Mouse (Mus musculus): ENCODE data around the gene Tia1.

The Tia1 gene

GRCm38 (mm10) chr6:86431531-86431930 is 27.5 kb downstream of the Tia1 start:
- ATAC-seq (ENCODE audit: low TSS enrichment), result no peak

- ATAC-seq (ENCODE audit: low TSS enrichment), result no peak
Observed at GRCm38 (mm10) chr6:86433696-86434095, 29.7 kb downstream of the Tia1 start.

GRCm38 (mm10) chr6:86437711-86438110 is 33.7 kb downstream of the Tia1 start:
- ATAC-seq (ENCODE audit: low TSS enrichment), result peak; percentile 54

GRCm38 (mm10) chr6:86438272-86439118 is 34.5 kb downstream of the Tia1 start, which contains the start of gene C87436:
Gene C87436, plus strand, starts transcription at chr6:86438374.
- peak; percentile 88 for ATAC-seq (ENCODE audit: low TSS enrichment)

- no peak for ATAC-seq (ENCODE audit: low TSS enrichment)
Observed at GRCm38 (mm10) chr6:86439119-86439496, 35.1 kb downstream of the Tia1 start.

DNA sequence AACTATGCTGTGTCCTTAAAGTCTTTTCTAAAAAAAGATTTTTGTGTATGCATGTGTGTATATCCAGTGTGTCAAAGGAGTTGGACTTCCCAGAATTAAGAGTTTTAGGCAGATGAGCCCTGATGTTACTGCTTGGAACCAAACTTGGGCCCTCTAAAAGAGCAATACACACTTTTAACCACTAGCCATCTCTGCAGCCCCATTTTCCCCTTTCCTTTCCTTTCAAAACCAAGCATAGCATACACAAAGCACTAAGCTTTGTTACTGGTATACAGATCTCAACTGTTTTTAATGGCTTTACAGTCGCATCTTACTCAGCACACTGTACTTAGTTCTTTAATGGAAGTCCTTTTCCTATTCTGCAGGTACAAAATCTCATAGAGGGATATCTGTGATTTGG is 35.5 kb downstream of the Tia1 start:
- no peak for ATAC-seq (ENCODE audit: low TSS enrichment)

- no peak for ATAC-seq (ENCODE audit: low TSS enrichment)
Observed at GRCm38 (mm10) chr6:86441571-86441970, 37.6 kb downstream of the Tia1 start.

DNA sequence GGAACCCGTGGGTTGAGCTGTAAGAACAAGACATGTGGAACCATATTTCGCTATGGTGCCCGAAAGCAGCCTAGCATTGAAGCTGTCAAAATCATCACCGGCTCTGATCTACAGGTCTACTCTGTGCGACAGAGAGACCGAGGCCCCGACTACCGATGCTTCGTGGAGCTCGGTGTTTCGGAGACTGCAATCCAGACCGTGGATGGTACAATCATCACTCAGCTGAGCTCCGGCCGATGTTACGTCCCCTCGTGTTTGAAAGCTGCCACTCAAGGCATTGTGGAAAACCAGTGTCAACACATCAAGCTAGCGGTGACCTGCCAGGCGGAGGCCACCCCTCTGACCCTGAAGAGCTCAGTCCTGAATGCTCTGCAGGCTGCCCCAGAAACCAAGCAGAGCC is 41.5 kb downstream of the Tia1 start:
- no peak for ATAC-seq (ENCODE audit: low TSS enrichment)

GRCm38 (mm10) chr6:86446927-86447568 is 43.0 kb downstream of the Tia1 start:
- no peak for ATAC-seq (ENCODE audit: low TSS enrichment)

- ATAC-seq (ENCODE audit: low TSS enrichment), result no peak
Observed at GRCm38 (mm10) chr6:86456727-86457126, 52.7 kb downstream of the Tia1 start.

DNA sequence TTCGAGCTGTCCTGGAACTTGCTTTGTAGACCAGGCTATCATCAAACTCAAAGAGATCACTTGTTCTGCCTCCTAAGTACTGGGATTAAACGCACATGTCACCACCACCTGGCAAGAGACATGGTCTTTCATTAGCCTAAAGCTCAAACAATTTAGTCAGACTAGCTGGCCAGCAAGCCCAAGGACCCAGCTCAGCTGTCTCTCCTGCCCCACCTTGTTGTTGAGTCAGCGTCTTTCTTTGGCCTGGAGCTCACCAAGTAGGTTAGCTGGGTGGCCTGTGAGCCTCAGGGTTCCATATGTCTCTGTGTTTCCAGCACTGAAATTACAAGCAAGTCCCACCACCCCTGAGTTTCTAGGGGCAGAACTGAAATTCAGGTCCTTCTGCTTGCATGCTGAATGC is 59.1 kb downstream of the Tia1 start:
- no peak for ATAC-seq (ENCODE audit: low TSS enrichment)

GRCm38 (mm10) chr6:86471317-86471716 is 67.3 kb downstream of the Tia1 start:
- no peak for ATAC-seq (ENCODE audit: low TSS enrichment)

DNA sequence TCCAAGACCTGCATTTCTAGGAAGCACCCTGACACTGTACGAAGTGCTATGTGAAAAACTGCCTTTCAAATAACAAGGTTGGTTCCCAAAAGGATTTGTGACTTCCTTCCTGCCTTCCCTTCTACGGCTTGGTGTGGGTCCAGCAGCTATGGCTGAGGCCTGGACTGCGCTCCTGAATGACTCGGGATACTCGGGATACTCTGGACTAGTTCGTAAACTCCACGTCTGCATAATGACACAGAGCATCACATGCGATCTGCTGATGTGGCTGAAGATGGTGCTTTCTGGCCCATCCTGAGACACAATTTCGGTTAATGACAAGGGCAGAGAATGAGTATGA is 67.7 kb downstream of the Tia1 start:
- peak; percentile 34; the same call in 1 of the 2 replicates for ATAC-seq (ENCODE audit: low TSS enrichment)

DNA sequence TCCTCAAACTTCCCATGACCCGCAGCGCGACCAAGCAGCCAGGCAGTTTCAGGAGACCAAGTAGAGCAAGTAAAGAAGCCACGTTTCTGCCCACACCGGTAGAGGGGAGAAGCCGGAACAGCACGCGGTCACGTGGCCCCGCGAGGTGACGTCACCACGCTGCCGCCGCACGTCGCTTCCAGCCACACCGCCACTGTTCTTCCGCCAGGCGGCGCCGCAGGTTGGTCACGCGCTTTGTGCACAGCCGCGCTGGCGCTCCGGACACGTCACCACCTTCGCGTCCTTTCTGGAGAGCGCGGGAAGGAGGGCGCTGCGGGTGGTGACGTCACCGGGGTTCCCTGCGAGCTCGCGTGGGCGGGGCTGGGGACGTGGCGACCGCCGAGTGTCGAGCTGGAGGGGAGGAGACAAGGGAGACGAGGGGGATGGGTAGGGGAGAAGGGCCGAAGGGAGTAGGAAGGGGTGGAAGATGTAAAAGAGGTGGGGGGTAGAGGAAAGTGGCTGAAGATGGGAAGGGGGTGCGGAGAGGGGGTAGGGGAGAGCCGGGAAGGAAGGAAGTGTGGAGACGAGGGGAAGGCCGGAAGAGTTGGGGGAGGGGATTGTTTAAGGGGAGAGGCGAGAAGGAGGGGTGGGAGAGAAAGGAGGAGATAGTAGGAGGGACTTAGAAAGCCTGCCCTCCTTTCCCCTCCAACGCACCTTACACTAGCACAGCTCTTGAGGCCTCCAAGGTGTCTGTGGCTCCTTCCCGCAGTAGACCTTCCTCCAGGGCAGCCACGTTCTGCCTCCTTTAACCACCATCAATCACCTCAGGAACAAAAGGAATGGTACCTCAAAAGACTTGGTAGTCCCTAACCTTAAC is 68.3 kb downstream of the Tia1 start:
- peak; percentile 77 for ATAC-seq (ENCODE audit: low TSS enrichment)

- no peak for ATAC-seq (ENCODE audit: low TSS enrichment)
Observed at GRCm38 (mm10) chr6:86473077-86473476, 69.1 kb downstream of the Tia1 start.

GRCm38 (mm10) chr6:86474072-86474471 is 70.1 kb downstream of the Tia1 start:
- no peak for ATAC-seq (ENCODE audit: low TSS enrichment)

DNA sequence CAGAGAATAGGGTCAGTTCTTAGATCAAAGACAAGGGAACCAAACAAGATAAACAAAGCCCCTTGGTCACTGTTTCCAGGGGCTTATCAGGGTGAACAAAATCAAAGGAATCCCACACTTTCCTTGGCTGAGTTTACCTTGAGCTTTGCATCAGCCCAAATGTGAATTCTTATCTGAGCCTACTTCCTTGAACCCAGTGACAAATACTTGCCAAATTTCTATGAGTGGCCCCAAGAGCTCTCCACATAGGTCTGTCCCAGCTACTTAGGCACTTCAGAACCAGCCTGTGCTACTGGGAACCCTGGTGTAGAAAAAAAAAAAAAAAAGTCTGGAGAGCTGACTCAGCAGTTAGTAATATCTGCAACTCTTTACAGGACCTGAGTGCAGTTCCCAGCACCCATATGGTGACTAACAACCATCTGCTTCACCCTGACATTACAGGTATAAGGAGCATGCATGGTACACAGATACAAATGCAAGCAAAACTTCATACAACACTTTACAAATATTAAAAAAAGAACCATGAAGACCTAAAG is 70.7 kb downstream of the Tia1 start:
- ATAC-seq (ENCODE audit: low TSS enrichment), result no peak

DNA sequence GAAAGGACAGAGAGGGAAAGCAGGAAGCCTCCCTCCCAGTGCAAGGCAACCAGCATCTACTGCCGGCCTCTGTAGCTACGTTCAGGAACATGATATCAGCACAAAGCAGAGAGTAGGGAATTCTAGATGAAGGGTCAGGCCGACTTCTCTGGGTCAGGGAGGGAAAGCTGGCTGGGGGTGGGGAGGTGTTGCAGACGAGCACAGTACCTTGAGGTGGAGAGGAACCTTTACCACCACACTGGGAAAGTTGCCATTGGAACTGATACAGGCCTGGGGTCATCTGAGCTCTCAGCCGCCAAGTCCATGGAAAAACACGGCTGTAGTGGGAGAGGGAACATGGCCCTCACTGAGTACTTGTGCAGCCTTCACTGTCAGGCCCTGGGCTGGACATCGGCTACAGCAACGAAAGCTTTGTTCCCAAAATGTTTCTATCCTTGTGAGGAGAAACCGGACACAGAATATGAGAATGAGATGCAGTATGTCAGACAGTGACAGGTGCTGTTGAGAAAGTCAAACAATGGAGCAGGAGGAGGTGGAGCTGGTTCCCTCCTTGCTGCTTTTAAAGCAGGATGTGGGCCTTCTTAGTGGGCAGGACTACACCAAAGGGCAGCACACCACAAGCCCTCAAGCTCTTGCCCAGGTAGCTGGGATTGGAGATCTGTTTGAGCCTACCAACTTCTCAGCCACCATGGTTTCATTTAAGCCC is 71.6 kb downstream of the Tia1 start:
- no peak for ATAC-seq (ENCODE audit: low TSS enrichment)

DNA sequence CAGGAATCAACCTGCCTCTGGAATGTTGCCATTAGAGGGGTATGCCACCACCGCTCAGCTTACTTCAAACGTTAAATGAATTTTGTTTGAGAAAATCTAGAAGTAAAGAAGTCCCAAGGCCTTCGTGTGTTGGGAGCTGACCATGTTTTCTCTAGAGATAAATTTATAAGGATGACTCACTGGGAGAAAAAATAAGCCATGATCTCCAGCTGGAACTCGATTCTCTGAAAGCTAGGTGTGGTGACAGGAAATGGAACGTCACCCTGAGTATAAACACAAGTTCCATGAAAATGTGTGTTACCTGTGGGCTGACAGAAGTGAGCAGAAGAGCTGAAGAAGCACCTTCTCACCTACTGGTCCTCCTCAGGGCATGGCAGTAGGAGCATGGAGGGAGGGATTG is 72.9 kb downstream of the Tia1 start:
- ATAC-seq (ENCODE audit: low TSS enrichment), result no peak

- no peak for ATAC-seq (ENCODE audit: low TSS enrichment)
Observed at GRCm38 (mm10) chr6:86479311-86479710, 75.3 kb downstream of the Tia1 start.

DNA sequence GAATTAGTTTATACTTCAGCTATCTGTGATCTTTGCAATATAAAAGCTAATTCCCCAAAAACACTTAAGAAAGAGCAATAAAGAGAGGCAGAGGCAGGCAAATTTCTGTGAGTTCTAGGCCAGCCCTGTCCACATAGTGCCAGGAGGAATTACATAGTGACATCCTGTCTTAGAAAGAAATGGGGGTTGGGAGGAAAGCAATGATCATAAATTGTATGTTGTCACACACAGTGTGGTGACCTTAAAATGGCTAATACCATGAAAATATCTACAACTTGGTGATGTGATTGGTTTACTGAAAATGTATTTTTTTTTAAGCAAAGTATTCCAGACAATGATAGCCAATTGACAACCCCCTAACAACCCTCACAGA is 75.8 kb downstream of the Tia1 start:
- no peak for ATAC-seq (ENCODE audit: low TSS enrichment)
